Mouse (Mus musculus) MEL (cell line): ENCODE results near the gene Adam12.

ENCODE experiments used
- CHD2 ChIP-seq: IDR thresholded peaks from 2 replicates; pipeline ENCODE4 v1.6.1; 2011; ENCODE audit warnings: low read length, improper control_type of control experiment
- CTCF ChIP-seq, 3 experiments: IDR thresholded peaks in 2 of 3; conservative IDR thresholded peaks in 1 of 3; 2 replicates each; pipeline ENCODE4 v1.5.1; 2011 to 2012; ENCODE audit warnings: low read length in 3 of 3, low read depth in 2 of 3, mild to moderate bottlenecking in 2 of 3, improper control_type of control experiment in 1 of 3, inconsistent platforms in 1 of 3, mixed read lengths in 1 of 3, moderate library complexity in 1 of 3; ENCODE audit not compliant: control insufficient read depth in 1 of 3, insufficient read depth in 1 of 3, poor library complexity in 1 of 3, severe bottlenecking in 1 of 3
- EP300 ChIP-seq, 2 experiments: IDR thresholded peaks; 2 replicates each; pipeline ENCODE4 v1.6.1; 2011; ENCODE audit warnings: improper control_type of control experiment in 2 of 2, low read length in 2 of 2, low read depth in 1 of 2, mild to moderate bottlenecking in 1 of 2
- MAZ ChIP-seq: IDR thresholded peaks from 2 replicates; pipeline ENCODE4 v1.6.1; 2012; ENCODE audit warnings: low read depth, mild to moderate bottlenecking, inconsistent platforms, low read length, improper control_type of control experiment
- MEF2A ChIP-seq: IDR thresholded peaks from 2 replicates; pipeline ENCODE4 v1.6.1; 2014; ENCODE audit warnings: low read depth, mild to moderate bottlenecking, inconsistent platforms, low read length, improper control_type of control experiment; ENCODE audit not compliant: poor library complexity, insufficient replicate concordance, severe bottlenecking; ENCODE audit errors: extremely low read depth
- MYC ChIP-seq: IDR thresholded peaks from 2 replicates; pipeline ENCODE4 v1.6.1; 2011; ENCODE audit warnings: low read depth, mild to moderate bottlenecking, low read length, improper control_type of control experiment, moderate library complexity
- RAD21 ChIP-seq: IDR thresholded peaks from 2 replicates; pipeline ENCODE4 v1.6.1; 2011; ENCODE audit warnings: mild to moderate bottlenecking, low read depth, low read length, improper control_type of control experiment
- TAL1 ChIP-seq: IDR thresholded peaks from 2 replicates; pipeline ENCODE4 v1.6.1; 2012; ENCODE audit warnings: mild to moderate bottlenecking, inconsistent platforms, low read length, moderate library complexity, mixed read lengths

DNA sequence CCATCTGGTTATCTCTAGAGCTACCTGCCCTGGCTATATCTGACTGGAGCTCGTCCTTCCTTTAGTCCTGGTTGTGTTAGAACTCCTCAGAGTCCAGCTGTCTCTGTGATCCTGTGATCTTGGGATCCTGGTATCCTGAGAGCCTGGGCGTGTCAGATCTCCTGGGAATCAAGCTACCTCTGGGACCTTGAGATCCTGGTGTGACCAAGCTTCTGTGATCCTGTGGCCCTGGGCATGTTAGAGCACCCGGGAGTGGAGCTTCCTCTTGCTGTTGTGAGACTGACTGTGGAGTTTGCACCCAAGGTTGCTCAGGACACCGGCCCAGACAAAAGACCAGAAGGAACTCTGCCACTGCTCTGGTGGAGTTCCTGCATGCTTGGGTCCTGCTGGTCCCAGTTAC is 332.6 kb downstream of the Adam12 start:
- TF ChIP-seq CTCF (IDR thresholded peaks at IDR 0.05 in 2 of 3, conservative IDR thresholded peaks at IDR 0.05 in 1 of 3; ENCODE audit: control insufficient read depth in 1 of 3, insufficient read depth in 1 of 3, low read depth in 2 of 3, low read length in 3 of 3, poor library complexity in 1 of 3, severe bottlenecking in 1 of 3) (no peak), RAD21 (no peak), TAL1 (no peak), MEF2A (no peak), MAZ (no peak), MYC (no peak), CHD2 (no peak), EP300 (IDR thresholded peaks at IDR 0.05; ENCODE audit: low read depth in 1 of 2, low read length in 2 of 2) (no peak)
